Mouse (Mus musculus): ENCODE data around the gene Madcam1. TPM values are rescaled to one million over a fixed set of nuclear protein-coding genes. Genes with fewer than 3 reads are reported as not detected.

Gene Madcam1
- polyA plus RNA-seq, 1 experiment from 2014 or later, result not detected

DNA sequence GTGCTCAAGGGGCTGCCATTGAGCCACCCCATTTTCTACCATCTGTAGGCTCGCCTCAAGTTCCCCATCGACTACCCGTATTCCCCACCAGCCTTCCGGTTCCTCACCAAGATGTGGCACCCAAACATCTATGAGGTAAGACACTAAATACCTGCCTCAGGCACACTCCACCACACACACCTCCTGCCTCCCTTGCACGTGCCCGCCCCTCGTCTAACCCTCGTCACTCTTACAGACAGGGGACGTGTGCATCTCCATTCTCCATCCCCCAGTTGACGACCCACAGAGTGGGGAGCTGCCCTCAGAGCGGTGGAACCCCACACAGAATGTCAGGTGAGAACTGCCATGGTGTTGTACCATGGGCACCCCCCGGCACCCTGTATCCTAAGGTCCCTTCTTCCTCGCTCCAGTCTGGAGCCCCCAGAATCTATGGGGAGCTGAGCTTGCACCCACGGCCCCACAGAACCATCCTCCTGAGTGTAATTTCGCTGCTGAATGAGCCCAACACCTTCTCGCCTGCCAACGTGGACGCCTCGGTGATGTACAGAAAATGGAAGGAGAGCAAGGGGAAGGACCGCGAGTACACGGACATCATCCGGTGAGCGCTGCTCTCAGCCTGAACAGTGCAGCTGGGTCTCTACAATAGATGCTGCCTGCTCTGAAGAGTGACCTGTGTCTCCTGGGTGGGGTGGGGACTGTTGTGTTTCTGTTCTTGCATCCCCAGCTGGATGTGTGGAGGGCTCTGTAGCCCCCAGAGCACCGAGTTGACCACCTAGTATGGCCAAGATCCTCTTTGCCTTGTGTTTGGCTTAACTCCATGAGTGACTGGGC is 20.6 kb downstream of the Madcam1 start:
- Histone ChIP-seq H3K27me3 (replicated peaks; ENCODE audit: insufficient read depth, low read length) (no peaks in the 10 kb centered on the region), H3K36me3 (ENCODE audit: insufficient read depth, low read length) (peaks cover 35% of the 10 kb centered on the region), H3K9me3 (ENCODE audit: low read length) (no peaks in the 10 kb centered on the region), H3K27ac (ENCODE audit: low read length) (no peak overlapping the region), H3K4me1 (ENCODE audit: insufficient read depth, low read depth, low read length) (peaks cover 14% of the 10 kb centered on the region; the same call in 1 of the 2 replicates), H3K9ac (replicated peaks; ENCODE audit: low read depth) (no peak overlapping the region), H3K4me2 (replicated peaks; ENCODE audit: low read depth, low read length) (no peak overlapping the region), H3K4me3 (ENCODE audit: low read depth, low read length) (no peak overlapping the region)
- ATAC-seq, result no peak
- WGBS, result 94% methylated on average over 25 of the region's 25 CpGs
- TF ChIP-seq CTCF (IDR thresholded peaks at IDR 0.05) (no peak), EP300 (IDR thresholded peaks at IDR 0.05) (no peak)
- DNase-seq (ENCODE audit: low spot score), result no peak

DNA sequence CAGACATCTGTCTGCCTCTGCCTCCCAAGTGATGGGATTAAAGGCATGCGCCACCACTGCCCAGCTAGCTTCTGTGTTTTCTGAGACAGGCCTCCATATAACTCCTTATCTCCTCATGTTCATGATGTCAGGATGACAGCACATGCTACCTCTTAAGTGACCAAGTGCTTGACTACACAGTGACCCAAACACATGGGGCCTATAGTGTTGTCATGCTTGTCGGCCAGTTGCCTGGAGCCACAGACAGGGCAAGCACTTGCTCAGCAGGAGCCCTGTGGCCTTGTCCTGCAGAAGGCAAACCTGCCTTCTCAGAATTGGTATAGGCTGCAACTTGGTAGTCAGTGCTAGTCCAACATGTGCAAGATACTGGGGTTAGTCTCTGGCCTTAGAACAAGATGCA is 21.9 kb downstream of the Madcam1 start:
- ATAC-seq, result no peak
- no peak overlapping the region for H3K4me2 ChIP-seq (replicated peaks; ENCODE audit: low read depth, low read length)
- H3K9ac ChIP-seq (replicated peaks; ENCODE audit: low read depth), result no peak overlapping the region
- H3K4me1 ChIP-seq (ENCODE audit: insufficient read depth, low read depth, low read length), result peaks cover 10% of the 10 kb centered on the region; the same call in 1 of the 2 replicates
- DNase-seq (ENCODE audit: low spot score), result no peak
- 85% methylated on average over 2 of the region's 2 CpGs for WGBS
- TF ChIP-seq CTCF (IDR thresholded peaks at IDR 0.05), result no peak
- H3K27me3 ChIP-seq (replicated peaks; ENCODE audit: insufficient read depth, low read length), result no peaks in the 10 kb centered on the region
- peaks cover 35% of the 10 kb centered on the region for H3K36me3 ChIP-seq (ENCODE audit: insufficient read depth, low read length)
- H3K27ac ChIP-seq (ENCODE audit: low read length), result no peak overlapping the region
- H3K9me3 ChIP-seq (ENCODE audit: low read length), result no peaks in the 10 kb centered on the region
- H3K4me3 ChIP-seq (ENCODE audit: low read depth, low read length), result no peak overlapping the region

DNA sequence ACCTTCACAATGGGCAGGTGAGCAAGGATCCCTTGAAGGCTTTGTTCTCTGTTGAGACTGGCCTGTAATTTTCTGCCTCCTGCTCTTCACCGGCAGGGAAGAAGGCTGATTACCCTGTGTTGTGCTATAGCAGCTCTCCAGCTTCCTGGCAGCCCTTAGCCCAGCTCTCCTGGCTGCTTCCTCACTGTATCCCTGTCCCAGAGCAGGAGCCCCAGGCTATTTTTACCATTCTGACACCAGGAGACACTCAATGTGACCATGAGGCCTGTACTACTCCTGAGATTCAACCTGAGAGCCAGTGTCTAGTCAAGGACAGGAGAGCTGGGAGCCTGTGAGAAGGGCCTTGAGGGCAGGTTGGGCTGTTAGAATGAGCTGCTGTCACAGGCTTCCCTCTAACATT is 22.3 kb downstream of the Madcam1 start:
- Histone ChIP-seq H3K4me1 (ENCODE audit: insufficient read depth, low read depth, low read length) (peaks cover 10% of the 10 kb centered on the region; the same call in 1 of the 2 replicates), H3K9me3 (ENCODE audit: low read length) (no peaks in the 10 kb centered on the region), H3K27me3 (replicated peaks; ENCODE audit: insufficient read depth, low read length) (no peaks in the 10 kb centered on the region), H3K4me2 (replicated peaks; ENCODE audit: low read depth, low read length) (no peak overlapping the region), H3K36me3 (ENCODE audit: insufficient read depth, low read length) (peaks cover 35% of the 10 kb centered on the region), H3K27ac (ENCODE audit: low read length) (no peak overlapping the region), H3K4me3 (ENCODE audit: low read depth, low read length) (no peak overlapping the region), H3K9ac (replicated peaks; ENCODE audit: low read depth) (no peak overlapping the region)
- DNase-seq (ENCODE audit: low spot score), result no peak
- no peak for ATAC-seq
- TF ChIP-seq EP300 (IDR thresholded peaks at IDR 0.05), result no peak
- TF ChIP-seq CTCF (IDR thresholded peaks at IDR 0.05), result no peak
- WGBS, result 94% methylated on average over 1 of the region's 1 CpGs

DNA sequence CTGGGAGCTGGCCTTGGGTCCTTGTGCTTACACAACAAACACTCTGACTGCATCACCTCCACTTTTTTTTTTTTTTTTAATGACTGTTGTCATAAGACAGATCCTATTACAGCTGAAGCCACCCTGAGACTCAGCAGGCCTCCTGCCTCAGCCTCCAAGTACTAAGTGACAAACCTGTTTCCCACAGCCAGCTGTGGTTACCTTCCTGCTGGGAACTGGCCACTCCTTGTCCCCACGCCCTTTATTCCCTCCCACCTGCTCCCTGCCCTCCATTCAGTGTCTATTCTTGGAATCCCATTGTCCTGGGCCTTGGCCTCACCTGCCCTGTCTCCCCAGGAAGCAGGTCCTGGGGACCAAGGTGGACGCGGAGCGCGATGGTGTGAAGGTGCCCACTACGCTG is 23.2 kb downstream of the Madcam1 start:
- TF ChIP-seq EP300 (IDR thresholded peaks at IDR 0.05) (no peak), CTCF (IDR thresholded peaks at IDR 0.05) (no peak)
- 95% methylated on average over 6 of the region's 6 CpGs for WGBS
- ATAC-seq, result no peak

DNA sequence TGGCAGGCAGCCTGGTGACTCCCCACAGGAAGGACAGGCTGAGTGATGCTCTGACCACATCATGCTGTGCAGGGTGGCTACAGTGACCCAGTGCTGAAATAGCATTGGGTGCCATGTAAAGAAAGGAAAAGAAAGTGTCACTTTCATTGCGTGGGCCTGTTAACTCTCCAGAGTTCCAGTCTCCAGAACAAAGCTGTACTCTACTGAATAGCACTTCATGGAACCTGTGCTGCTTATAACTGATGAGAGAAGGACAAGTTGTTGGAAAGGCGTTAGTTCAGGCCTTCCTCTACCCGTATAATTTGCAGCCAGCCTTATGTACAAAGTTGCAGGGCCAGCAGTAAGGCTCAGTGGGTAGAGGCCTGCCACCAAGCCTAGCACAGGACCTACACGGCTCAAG is 24.4 kb downstream of the Madcam1 start, which contains the start of gene Gzmm:
Gzmm (plus strand) TSS at position 301 of the 400 bp plus-strand sequence.
- 85% methylated on average over 4 of the region's 4 CpGs for WGBS
- Histone ChIP-seq H3K27me3 (replicated peaks; ENCODE audit: insufficient read depth, low read length) (no peaks in the 10 kb centered on the region), H3K27ac (ENCODE audit: low read length) (no peak within 1 kb of the TSS), H3K9ac (replicated peaks; ENCODE audit: low read depth) (no peak within 1 kb of the TSS), H3K9me3 (ENCODE audit: low read length) (no peaks in the 10 kb centered on the region), H3K4me1 (ENCODE audit: insufficient read depth, low read depth, low read length) (peaks cover 2% of the 10 kb centered on the region; the same call in 1 of the 2 replicates), H3K36me3 (ENCODE audit: insufficient read depth, low read length) (peaks cover 35% of the 10 kb centered on the region), H3K4me2 (replicated peaks; ENCODE audit: low read depth, low read length) (no peak within 1 kb of the TSS), H3K4me3 (ENCODE audit: low read depth, low read length) (no peak within 1 kb of the TSS)
- TF ChIP-seq CTCF (IDR thresholded peaks at IDR 0.05) (no peak), EP300 (IDR thresholded peaks at IDR 0.05) (no peak)
- DNase-seq (ENCODE audit: low spot score) (no peak), ATAC-seq (no peak)

More for the DNA sequence above, 23.2 kb downstream of the Madcam1 start:
- Histone ChIP-seq H3K4me1 (ENCODE audit: insufficient read depth, low read depth, low read length) (peaks cover 10% of the 10 kb centered on the region; the same call in 1 of the 2 replicates), H3K9me3 (ENCODE audit: low read length) (no peaks in the 10 kb centered on the region), H3K9ac (replicated peaks; ENCODE audit: low read depth) (no peak overlapping the region), H3K36me3 (ENCODE audit: insufficient read depth, low read length) (peaks cover 35% of the 10 kb centered on the region), H3K4me3 (ENCODE audit: low read depth, low read length) (no peak overlapping the region), H3K4me2 (replicated peaks; ENCODE audit: low read depth, low read length) (no peak overlapping the region), H3K27me3 (replicated peaks; ENCODE audit: insufficient read depth, low read length) (no peaks in the 10 kb centered on the region), H3K27ac (ENCODE audit: low read length) (no peak overlapping the region)
- no peak for DNase-seq (ENCODE audit: low spot score)

DNA sequence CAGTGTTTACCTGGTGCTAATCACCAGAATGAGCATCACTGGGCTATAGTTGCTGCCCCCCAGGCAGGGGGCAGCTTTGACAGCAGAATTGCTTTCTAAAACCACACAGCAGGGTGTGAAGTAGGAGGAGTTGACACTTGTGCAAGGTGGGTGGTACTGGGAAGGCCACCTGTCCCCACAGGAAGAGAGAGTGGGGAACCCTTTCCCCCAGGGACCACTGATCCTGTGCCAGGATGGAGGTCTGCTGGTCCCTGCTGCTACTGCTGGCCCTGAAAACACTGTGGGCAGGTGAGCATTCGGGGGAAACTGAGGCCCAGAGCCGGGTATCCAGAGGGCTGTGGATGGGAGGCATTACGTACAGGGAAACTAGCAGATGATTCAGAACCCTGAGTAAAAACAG is 24.8 kb downstream of the Madcam1 start:
- Histone ChIP-seq H3K36me3 (ENCODE audit: insufficient read depth, low read length) (peaks cover 35% of the 10 kb centered on the region), H3K4me3 (ENCODE audit: low read depth, low read length) (no peak overlapping the region)
- no peak for DNase-seq (ENCODE audit: low spot score)

More for the DNA sequence above, 24.8 kb downstream of the Madcam1 start:
- Histone ChIP-seq H3K4me2 (replicated peaks; ENCODE audit: low read depth, low read length) (no peak overlapping the region), H3K4me1 (ENCODE audit: insufficient read depth, low read depth, low read length) (no peaks in the 10 kb centered on the region), H3K9ac (replicated peaks; ENCODE audit: low read depth) (no peak overlapping the region), H3K27me3 (replicated peaks; ENCODE audit: insufficient read depth, low read length) (no peaks in the 10 kb centered on the region), H3K9me3 (ENCODE audit: low read length) (no peaks in the 10 kb centered on the region), H3K27ac (ENCODE audit: low read length) (no peak overlapping the region)
- WGBS, result 92% methylated on average over 3 of the region's 3 CpGs
- TF ChIP-seq EP300 (IDR thresholded peaks at IDR 0.05), result no peak
- TF ChIP-seq CTCF (IDR thresholded peaks at IDR 0.05), result no peak
- ATAC-seq, result no peak
